Mouse (Mus musculus) liver, adult 2 months (tissue): ENCODE data around the gene Atpaf2.

Experiments
- CTCF ChIP-seq: fragments of 200-500 bp; IDR thresholded peaks from 2 replicates; pipeline ENCODE4 v1.5.1; 2011; ENCODE audit warnings: low read depth, low read length, control low read depth
- POLR2A ChIP-seq: fragments of 200-500 bp; IDR thresholded peaks from 2 replicates; pipeline ENCODE4 v1.6.1; 2011; ENCODE audit warnings: low read length, control low read depth; ENCODE audit not compliant: insufficient read depth; ENCODE audit errors: extremely low read depth

GRCm38 (mm10) chr11:60444007-60444406, 25.8 kb upstream of the Atpaf2 start:
- TF ChIP-seq POLR2A (no peak), CTCF (no peak)
